Comparison of ENCODE assay signal across 8 mouse cellular contexts in genomic region chr4:62228391-62228790, GRCm38 (mm10). TPM values are rescaled to one million over a fixed set of nuclear protein-coding genes. Genes with fewer than 3 reads are reported as not detected.
DNase-seq lines count a peak whose midpoint lies in the region; ATAC-seq and TF ChIP-seq lines count a peak whose summit lies in the region.

No protein-coding gene starts in this region.

- H3K27me3 ChIP-seq in kidney, adult 2 months (replicated peaks; ENCODE audit: control insufficient read depth, insufficient read depth, low read length): no peaks in the 10 kb centered on the region
- no peaks in the 10 kb centered on the region for H3K27me3 ChIP-seq in kidney, embryonic 16.5 days (ENCODE audit: insufficient read depth, low read length)
- no peaks in the 10 kb centered on the region for H3K27me3 ChIP-seq in midbrain, embryonic 16.5 days (ENCODE audit: control insufficient read depth, insufficient read depth, low read depth, low read length)

- no peak overlapping the region for H3K4me3 ChIP-seq in kidney, adult 2 months (ENCODE audit: insufficient read depth, low read depth, low read length)
- no peak overlapping the region for H3K4me3 ChIP-seq in kidney, embryonic 16.5 days (ENCODE audit: low read length)
- H3K4me3 ChIP-seq in ES-E14 (ENCODE audit: insufficient read depth in 1 of 2, low read depth in 1 of 2, low read length in 2 of 2, poor library complexity in 1 of 2, severe bottlenecking in 1 of 2): no peak overlapping the region
- H3K4me3 ChIP-seq in midbrain, embryonic 16.5 days (ENCODE audit: low read depth, low read length): no peak overlapping the region

- in situ Hi-C loops in ES-E14 (cut with MboI; ENCODE audit: low sequenced_read_pairs in 2 of 2, unreplicated experiment in 2 of 2): no loop called here

- H3K4me1 ChIP-seq in kidney, adult 2 months (ENCODE audit: control insufficient read depth, insufficient read depth, low read length): no peaks in the 10 kb centered on the region
- H3K4me1 ChIP-seq in kidney, embryonic 16.5 days (ENCODE audit: insufficient read depth, low read length): no peaks in the 10 kb centered on the region
- no peaks in the 10 kb centered on the region for H3K4me1 ChIP-seq in ES-E14 (ENCODE audit: control insufficient read depth in 2 of 2, insufficient read depth in 2 of 2, low read length in 2 of 2, poor library complexity in 1 of 2)
- H3K4me1 ChIP-seq in midbrain, embryonic 16.5 days (ENCODE audit: control insufficient read depth, insufficient read depth, low read length): no peaks in the 10 kb centered on the region

- ATAC-seq in kidney, embryonic 16.5 days (ENCODE audit: low FRiP score, low TSS enrichment): no peak
- ATAC-seq in midbrain, embryonic 16.5 days: peak; percentile 54; the same call in 1 of the 2 replicates
- no peak for ATAC-seq in erythroblast, adult 5-6 weeks (replicated peaks; ENCODE audit: low FRiP score, poor library complexity, severe bottlenecking)

- H3K4me2 ChIP-seq in kidney, embryonic 16.5 days (replicated peaks; ENCODE audit: low read depth, low read length): no peak overlapping the region
- no peak overlapping the region for H3K4me2 ChIP-seq in midbrain, embryonic 16.5 days (ENCODE audit: low read length)

- H3K36me3 ChIP-seq in kidney, adult 2 months (ENCODE audit: control insufficient read depth, insufficient read depth, low read length): no peaks in the 10 kb centered on the region
- H3K36me3 ChIP-seq in kidney, embryonic 16.5 days (ENCODE audit: insufficient read depth, low read length): no peaks in the 10 kb centered on the region
- H3K36me3 ChIP-seq in ES-E14 (ENCODE audit: control insufficient read depth, insufficient read depth, low read length, poor library complexity, severe bottlenecking): no peaks in the 10 kb centered on the region
- H3K36me3 ChIP-seq in midbrain, embryonic 16.5 days (ENCODE audit: control insufficient read depth, insufficient read depth, low read length): no peaks in the 10 kb centered on the region

- TF ChIP-seq POLR2A in kidney, adult 2 months (IDR thresholded peaks at IDR 0.05; ENCODE audit: low read depth, low read length): no peak

- peak; percentile 65 for TF ChIP-seq CTCF in kidney, adult 2 months (conservative IDR thresholded peaks at IDR 0.05; ENCODE audit: insufficient read depth, insufficient read length, low read depth, low read length)

- peak; percentile 30 for DNase-seq in kidney, adult 2 months
- DNase-seq in ES-E14 (ENCODE audit: low read depth, low spot score): no peak
- DNase-seq in cerebellum, adult 11 months: peak; percentile 28
- peak; percentile 36 to 40 for DNase-seq in frontal cortex, postnatal 36 days (ENCODE audit: low spot score in 2 of 2)
- peak; percentile 54 to 55 for DNase-seq in layer of hippocampus, postnatal 36 days

- WGBS in kidney, adult 2 months: 37% methylated on average over 10 of the region's 10 CpGs
- WGBS in kidney, embryonic 16.5 days: 41% methylated on average over 10 of the region's 10 CpGs
- WGBS in midbrain, embryonic 16.5 days: 47% methylated on average over 10 of the region's 10 CpGs

- H3K9me3 ChIP-seq in kidney, embryonic 16.5 days (ENCODE audit: low read length): no peaks in the 10 kb centered on the region
- H3K9me3 ChIP-seq in ES-E14 (ENCODE audit: control insufficient read depth, insufficient read depth, low read depth, low read length): no peaks in the 10 kb centered on the region
- no peaks in the 10 kb centered on the region for H3K9me3 ChIP-seq in midbrain, embryonic 16.5 days (replicated peaks; ENCODE audit: control insufficient read depth, low read length, poor library complexity, severe bottlenecking)

- H3K9ac ChIP-seq in kidney, embryonic 16.5 days (replicated peaks; ENCODE audit: low read length): no peak overlapping the region
- no peak overlapping the region for H3K9ac ChIP-seq in ES-E14 (ENCODE audit: insufficient read depth, low read depth, low read length, poor library complexity, severe bottlenecking)
- H3K9ac ChIP-seq in midbrain, embryonic 16.5 days (ENCODE audit: low read depth, low read length): no peak overlapping the region

- no peak overlapping the region for H3K27ac ChIP-seq in kidney, adult 2 months (ENCODE audit: insufficient read depth, low read depth, low read length)
- H3K27ac ChIP-seq in kidney, embryonic 16.5 days (ENCODE audit: low read length): no peak overlapping the region
- no peak overlapping the region for H3K27ac ChIP-seq in ES-E14 (ENCODE audit: insufficient read depth, low read depth, low read length, poor library complexity, severe bottlenecking)
- H3K27ac ChIP-seq in midbrain, embryonic 16.5 days (ENCODE audit: low read length): no peak overlapping the region

TF ChIP-seq in ES-E14, 5 proteins besides CTCF, POLR2A, EP300 and RAD21:
- TF ChIP-seq ZC3H11A (IDR thresholded peaks at IDR 0.05; ENCODE audit: borderline replicate concordance, low read depth, low read length): 0 out of 2 replicates have a peak, but pooled peaks have one; percentile 14
- TF ChIP-seq CHD2 (IDR thresholded peaks at IDR 0.05; ENCODE audit: low read depth, low read length): no peak

RNA-seq across cellular contexts. Expression of gene Zfp37, which starts 2.5 kb away (rescaled TPM):
- polyA plus RNA-seq in kidney, adult 2 months (2012; rRNA removed): 0.26 and 0.50 TPM in 2 replicates
- 10.8 and 12.0 TPM in 2 replicates for polyA plus RNA-seq in kidney, embryonic 16.5 days (2015; fragmentation: Nextera tagmentation; extraction: Ambion mirVana)
- total RNA-seq in ES-E14 (2012; rRNA removed): 6.2 and 7.2 TPM in 2 replicates
- total RNA-seq in layer of hippocampus, postnatal 36 days (2021): 10 to 100 TPM; 25.4 to 26.1 TPM
- polyA plus RNA-seq in midbrain, embryonic 16.5 days (2015; fragmentation: Nextera tagmentation; extraction: Ambion mirVana): 35.9 and 37.2 TPM in 2 replicates
- total RNA-seq in erythroblast, adult 5-6 weeks (2015; ENCODE audit: low replicate concordance): not detected in 2 replicates
- not detected in 2 replicates for total RNA-seq in erythroblast, adult 5-6 weeks (2017; ENCODE audit: low replicate concordance)

RNA-seq across cellular contexts. Expression of gene Slc31a2, which starts 34.0 kb away (rescaled TPM):
- 26.6 and 33.0 TPM in 2 replicates for polyA plus RNA-seq in kidney, adult 2 months (2012; rRNA removed)
- 30.7 and 31.9 TPM in 2 replicates for polyA plus RNA-seq in kidney, embryonic 16.5 days (2015; fragmentation: Nextera tagmentation; extraction: Ambion mirVana)
- total RNA-seq in ES-E14 (2012; rRNA removed): 16.5 and 23.0 TPM in 2 replicates
- total RNA-seq in layer of hippocampus, postnatal 36 days (2021): 10 to 100 TPM in 1 of 2 experiments, 1 to 10 TPM in 1; 9.3 to 10.5 TPM
- polyA plus RNA-seq in midbrain, embryonic 16.5 days (2015; fragmentation: Nextera tagmentation; extraction: Ambion mirVana): 17.3 and 18.7 TPM in 2 replicates
- total RNA-seq in erythroblast, adult 5-6 weeks (2015; ENCODE audit: low replicate concordance): 15.0 and 24.4 TPM in 2 replicates
- total RNA-seq in erythroblast, adult 5-6 weeks (2017; ENCODE audit: low replicate concordance): 8.8 and 13.6 TPM in 2 replicates
